Mouse (Mus musculus) gastrocnemius, postnatal 10 days (tissue): ENCODE results near the gene Osbpl5. TPM values are rescaled to one million over a fixed set of nuclear protein-coding genes. Genes with fewer than 3 reads are reported as not detected.

ENCODE experiments used
- DNase-seq: peaks from one replicate; pipeline ENCODE4 v3.0.0; 2021; ENCODE audit warnings: mixed read lengths
- total RNA-seq, 2 experiments: library from RNA; stranded (reverse); gene quantifications; 2 replicates each; pipeline ENCODE4 v1.2.3; 2021

Gene Osbpl5
- total RNA-seq, 2 experiments from 2014 or later, result 33.3 to 40.2 TPM

DNA sequence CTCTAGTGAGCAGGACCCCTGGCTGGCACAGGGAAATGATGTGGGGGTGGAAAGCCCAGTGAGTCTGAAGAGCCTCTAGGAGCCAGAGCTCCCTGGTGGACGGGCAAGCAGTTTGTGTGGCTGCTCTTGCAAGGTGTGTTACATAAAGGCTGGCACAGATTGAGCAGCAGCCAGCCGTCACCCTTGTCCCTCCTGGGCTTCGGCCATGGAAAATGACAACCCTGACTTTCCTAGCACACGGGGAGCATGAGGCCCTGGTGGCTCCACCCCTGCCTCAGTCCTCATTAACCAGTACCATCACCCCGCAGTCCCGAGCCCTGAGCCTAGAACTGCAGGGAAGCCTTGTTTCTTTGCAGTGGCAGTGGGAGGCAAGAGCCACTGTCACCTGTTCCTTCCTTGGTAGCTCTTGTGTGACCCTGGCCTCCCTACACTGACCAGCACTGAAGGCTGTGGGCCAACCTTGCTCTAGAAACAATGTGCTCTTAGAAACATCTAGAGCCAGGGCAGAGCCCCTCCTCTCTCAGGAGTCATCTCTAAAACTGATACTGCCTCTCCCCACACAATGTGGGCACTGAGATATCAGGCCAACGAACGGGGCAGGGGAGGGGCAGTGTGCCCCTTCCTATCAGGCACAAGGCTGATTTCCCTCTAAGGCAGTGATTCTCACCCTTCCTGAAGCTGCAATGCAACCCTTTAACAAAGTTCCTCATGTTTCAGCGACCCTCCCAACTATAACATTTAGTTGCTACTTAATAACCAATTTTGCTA is 1.2 kb downstream of the Osbpl5 start:
- no peak for DNase-seq

DNA sequence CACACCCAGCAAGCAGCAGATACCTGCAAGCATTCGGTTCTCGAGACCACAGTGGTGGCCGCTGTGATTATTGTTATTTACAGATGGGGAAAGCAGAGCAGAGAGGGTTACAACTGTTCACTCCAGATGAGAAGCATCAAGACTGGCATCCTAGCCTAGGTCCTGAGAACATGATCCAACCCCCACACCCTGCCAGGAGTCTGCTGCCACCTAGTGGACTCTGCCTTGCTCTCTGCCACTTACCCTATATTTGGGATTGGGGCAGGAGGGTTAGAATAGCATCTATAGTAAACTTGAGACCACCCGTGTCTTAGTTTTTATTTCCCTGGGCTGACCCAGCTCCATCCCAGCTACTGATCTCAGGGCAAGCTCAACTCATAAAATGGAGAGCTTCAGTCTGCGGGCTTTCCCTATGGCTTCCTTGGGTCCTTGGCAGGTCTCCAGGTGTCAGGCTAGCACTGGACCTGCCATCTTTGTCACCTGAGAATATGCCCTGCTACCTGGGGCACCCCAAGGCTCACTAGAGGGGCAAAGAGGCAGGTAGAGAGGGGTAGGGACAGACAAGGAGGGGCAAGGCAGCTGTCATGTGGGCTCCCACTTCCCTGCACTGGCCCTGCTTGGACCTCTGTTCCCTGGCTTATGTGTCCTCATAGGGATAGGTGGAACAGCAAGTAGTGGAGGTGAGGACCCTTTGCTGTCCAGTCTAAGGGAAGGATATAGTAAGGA is 2.6 kb downstream of the Osbpl5 start:
- DNase-seq, result peak; percentile 72

DNA sequence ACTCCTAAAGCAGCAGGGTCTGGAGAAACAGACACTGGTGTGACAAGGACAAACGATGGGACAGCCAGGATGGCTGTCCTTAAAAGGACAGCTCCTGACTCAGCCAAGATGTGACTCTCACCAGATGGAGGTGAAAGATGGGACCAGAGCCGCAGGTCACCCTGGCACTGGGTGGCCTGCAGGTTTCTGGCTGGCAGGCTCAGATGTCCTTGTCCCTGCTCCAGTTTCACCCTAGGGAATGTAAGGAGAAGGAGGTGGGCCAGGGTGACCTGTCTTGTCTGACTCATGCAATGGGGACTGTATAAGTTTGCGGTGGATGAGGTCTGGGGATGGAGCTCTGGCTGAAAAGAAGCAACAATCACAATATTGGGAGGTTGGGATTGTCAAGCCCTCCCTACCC is 4.2 kb downstream of the Osbpl5 start:
- DNase-seq, result no peak

DNA sequence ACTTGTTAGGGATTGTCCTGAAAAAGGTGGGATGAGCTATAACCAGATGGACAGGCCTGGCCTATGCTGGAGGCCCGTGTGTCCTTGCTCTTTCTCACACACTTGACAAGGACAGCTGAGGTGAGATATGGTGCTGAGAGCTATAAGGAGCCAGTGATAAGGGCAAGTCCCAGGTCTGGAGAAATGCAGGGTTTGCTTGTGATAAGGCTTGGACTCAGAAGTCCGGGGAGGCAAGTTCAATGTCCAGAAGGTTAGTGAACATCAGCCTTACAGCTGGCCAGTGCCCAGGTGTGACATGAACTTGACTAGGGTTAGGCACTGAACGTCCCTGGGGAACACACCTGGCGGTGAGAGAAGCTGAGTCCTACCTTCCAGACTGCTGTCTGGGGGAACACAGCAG is 4.7 kb downstream of the Osbpl5 start:
- no peak for DNase-seq

DNA sequence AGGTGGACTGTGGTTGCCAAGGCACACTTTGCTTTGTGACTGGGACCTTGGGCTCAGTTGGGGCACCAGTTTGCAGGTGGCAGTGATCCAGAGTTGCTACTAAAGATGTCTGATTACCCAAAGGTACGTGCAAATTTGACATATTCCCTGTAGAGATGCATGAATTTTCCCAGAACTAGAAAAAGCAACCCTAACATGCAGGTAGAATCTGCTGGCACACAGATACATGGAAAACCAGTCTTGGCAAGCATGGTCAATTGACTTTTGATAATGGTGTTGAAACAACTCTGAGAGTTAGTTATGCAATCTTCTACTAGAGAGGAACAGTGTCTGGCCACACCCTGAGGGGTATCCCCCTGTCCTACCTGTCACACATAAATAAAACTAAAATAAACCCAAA is 5.4 kb downstream of the Osbpl5 start:
- no peak for DNase-seq

DNA sequence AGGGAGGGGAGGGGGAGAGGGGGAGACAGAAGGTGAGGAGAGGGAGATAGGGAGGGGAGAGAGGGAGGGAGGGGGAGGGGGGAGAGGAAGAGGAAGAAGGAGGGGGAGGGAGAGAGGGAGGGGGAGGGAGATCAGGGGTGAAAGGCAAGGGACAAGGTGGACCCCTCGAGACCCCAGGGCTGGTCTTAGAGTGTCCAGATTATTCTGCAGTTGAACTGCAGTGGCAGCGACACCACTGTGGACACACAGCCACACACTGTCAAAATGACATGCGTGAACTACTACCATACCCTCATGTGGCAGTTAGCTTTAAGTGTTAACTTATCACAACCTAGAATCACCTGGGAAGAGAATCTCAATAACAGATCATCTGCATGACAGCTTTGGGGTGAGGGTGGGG is 7.7 kb downstream of the Osbpl5 start:
- no peak for DNase-seq

DNA sequence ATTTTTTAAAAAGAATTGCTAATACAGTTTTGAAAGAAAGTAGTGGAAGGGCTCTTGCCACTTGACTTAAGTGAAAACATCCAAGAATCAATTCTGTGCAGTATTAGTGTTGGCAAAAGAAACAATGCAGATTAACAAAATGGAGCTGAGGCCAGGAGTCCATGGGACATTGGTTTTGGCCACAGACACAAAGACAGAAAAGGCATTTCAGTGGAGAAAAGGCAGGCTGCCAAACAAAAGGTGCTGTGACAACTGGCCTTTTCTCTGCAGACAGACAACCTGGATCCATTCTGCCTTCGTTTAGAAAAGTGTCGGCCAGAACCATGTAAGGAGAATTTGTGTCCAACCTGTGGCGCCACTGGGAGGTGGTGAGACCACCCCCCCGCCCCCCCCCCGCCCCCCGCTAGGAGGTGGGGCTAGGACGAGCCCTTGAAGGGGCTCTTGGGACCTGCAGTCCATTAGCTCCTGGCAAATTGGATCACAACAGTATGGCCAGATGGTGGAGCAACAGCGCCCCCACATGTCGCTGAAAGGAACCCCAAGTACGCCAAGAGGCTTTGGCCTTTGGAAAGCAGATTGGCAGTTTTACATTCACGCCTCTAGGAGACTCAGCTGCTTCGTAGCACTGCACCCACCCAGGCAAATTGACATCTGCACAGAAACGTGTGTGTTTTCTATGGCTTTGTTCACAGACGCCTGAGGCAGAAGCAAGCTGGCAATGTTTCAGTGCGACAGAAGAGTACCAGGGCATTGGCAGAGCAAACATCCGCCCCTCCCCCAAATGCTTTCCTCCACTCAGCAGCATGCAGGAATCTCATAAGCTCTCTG is 8.5 kb downstream of the Osbpl5 start:
- peak; percentile 91 for DNase-seq

DNA sequence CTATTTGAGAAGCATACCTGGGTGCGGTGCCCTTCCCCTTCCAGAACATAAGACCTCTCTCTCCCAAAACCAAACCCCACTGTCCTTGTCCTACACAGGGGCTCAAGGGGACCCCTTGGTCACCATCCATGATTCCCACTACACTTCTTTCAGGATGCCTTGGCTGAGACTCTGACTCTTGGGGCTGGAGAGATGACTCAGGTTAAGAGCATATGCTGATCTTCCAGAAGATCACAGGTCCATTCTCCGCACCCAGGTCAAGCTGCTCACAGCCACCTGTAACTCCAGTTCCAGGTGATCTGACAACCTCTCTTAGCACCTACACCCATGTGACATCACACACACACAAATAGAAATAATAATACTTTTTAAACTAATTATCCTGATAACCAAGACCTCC is 16.1 kb downstream of the Osbpl5 start:
- DNase-seq, result no peak

DNA sequence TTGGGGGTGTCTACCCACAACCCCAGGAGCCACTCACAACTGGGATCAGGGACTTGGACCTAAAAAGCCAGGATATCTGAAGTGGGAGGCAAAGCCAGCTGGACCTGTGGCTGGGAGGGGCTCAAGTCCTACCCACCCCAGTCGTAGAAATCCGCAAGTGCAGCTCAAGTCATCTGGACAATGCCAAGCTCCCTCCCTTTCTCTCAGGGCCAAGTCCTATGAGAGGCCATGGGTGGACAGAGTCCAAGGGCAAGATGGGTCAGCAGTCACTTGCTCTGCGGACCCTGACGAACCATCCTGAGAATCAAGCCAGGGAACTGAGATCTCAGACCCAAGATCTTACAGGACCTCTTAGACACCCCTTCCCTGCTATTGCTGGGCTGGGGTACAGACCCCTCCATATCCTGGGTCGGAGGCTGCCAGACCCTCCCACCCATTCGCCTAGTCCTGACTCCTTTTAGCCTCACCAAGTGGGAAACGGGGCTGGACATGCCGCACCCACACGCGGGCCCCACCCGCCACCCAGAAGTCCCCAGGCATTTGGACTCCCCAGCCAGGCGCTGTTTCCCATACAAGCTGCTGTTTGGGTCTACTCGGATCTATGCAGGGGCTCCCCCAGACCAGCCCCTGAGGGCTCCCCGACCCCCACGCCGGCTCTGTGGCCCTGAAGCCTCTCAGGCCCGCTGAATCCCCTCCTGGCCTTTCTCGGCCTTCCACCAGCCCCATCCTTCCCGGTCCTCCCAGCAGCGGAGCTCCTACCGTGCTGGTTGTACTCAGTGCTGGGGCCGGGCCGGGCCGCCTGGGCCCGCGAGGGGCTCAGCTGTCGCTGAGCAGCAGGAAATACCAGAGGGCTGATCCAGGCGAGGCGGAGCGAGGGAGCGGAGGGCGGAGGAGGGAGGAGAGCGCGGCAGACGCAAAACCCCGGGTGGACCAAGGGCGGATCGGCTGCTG is 17.0 kb downstream of the Osbpl5 start:
- peak; percentile 89 for DNase-seq

DNA sequence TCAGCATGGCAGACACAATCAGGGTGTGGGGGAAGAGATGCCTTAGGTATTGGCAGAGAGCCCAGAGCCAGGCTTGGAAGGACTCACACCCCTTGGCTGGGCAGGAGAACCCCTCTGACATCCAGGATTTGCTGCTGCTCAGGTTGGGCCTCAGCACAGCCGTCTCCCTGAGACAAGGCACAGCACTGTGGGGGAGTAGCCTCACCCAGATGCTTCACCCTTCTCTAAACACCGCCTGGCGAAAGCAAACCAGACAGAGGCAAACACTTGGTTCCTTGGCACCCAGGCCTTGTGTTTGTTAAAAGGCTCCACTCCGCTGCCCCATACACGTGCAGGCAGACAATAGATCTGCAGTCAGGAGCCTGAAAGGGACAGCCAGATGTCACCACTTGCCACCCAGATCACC is 18.2 kb downstream of the Osbpl5 start:
- no peak for DNase-seq

DNA sequence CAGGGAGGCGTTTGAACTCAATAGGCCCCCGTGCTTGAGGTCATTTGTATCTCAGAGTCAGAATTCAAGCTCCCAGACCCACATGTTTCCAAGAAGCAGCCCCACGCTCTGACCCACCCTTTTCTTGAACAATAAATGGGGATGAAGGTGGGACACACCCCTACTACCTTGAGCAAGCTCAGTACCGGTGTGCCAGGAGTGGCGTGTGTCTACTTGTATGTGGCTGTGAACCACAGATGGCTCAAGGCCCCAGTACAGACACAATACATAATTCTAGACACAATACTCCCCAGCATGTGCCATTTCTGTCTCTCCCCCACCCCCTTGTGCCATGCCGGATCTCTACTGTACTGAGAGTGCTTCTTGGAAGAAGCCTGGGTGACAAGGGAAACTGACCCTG is 18.6 kb downstream of the Osbpl5 start:
- no peak for DNase-seq

DNA sequence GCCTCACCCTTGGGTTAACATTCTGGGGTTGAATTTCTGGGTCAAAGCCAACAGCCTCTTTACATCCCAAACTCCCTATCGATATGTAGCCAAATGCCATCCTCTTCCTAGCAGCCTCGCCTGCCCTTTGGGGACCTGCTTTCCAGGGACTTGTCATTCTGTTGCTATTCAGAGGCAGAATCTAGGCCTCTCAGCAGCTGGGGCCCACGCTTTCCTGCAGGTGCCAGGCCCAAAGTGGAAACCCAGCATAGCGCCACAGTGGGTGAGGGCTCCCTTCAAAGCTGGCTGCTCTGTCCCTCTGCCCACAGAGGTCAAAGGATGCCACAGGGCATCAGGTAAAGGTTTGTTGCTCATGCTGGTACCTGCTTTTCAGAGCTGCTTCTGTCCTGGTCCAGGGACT is 23.0 kb downstream of the Osbpl5 start:
- DNase-seq, result no peak

DNA sequence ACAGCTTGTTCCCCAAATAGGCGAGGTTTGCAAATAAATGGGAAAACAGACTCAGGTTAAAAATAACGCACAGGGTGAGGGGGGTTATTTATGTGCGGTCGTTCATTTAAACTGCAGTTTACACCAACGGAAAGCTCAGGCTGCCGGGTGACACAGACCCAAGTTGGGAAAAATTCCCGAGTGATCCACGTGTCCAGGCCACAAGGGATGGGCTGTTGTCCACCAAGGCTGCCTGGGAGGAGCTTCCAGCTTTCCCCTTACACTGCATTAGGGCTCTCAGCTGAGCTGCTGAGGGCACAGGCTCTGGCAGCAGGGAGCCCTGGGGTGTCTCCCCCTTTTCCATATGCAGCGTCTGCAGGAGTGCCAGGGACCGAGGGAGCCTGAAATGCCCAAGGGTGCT is 26.9 kb downstream of the Osbpl5 start:
- peak; percentile 36 for DNase-seq

DNA sequence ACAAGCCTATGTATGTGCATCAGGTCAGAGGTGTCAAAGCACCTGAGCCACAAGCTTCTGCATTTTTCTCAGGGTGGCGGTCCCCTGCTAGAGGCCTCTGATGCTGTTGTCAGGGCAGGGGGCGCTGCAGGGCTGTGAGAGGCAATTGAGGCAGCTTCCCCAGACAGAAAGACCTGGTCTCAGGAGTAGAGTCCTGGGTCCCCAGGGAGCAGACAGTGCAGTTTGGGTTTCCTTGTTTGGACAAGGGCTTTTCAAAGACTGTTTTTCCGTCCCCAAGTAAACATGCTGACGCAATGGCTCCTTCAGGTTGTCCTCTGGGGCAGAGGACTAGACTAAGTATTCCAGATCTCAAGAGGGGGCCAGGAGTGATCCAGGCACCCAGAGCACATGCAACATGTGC is 30.4 kb downstream of the Osbpl5 start:
- DNase-seq, result no peak

DNA sequence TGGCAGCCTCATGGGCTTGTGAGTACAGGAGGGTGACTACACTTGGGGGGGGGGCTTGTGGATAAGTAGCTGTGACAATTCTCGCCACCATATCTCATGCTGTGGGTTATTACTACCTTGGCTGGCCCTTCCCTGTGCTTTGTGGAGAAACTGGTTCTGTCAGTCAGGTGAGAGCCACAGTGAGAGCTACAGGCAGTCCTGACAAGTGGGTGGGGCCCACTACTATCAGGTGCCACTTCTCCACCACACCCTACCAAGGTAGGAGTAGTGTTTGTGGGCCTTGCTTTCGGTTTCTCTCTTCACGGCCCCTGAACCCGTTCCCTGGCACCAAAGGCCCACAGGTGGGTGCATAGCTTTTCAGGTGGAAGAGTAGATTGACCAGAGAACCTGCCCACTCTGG is 32.9 kb downstream of the Osbpl5 start:
- DNase-seq, result no peak

DNA sequence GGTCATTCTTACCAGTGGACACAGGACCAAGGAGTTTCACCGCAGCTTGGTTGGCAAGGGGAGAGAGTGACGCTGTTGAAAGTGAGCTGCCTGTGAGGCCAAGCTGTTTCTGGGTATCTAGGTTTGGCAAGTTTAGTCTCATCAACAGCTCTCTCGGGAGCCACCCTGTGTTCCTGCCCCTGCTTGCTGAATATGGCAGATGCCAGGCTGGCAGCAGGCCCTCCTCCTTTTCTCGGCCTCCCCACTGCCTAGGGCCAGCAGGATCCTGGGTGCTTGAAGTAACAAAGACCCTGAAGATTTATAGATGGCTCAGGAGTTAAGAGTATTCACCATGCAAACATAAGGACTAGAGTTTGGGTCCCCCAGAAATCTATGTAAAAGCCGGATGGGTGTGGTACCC is 34.1 kb downstream of the Osbpl5 start:
- DNase-seq, result no peak

DNA sequence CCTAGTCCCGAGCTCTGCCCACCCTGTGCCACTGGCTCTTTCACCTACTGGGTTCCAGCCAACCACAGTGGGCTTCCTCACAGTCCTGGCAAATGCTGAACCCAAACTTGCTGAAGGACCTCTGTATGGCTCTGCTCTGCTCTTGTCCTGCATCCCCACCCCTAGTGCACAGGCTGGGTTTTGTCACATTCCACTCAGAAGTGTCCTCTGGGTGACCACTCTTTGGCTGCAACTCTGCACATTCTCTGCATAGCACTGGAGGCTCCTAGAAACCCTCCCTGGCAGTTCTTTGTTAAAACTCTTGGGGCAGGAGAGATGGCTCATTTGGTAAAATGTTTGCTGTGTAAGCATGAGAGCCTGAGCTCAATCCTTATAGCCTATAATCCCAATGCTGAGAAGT is 39.0 kb downstream of the Osbpl5 start:
- DNase-seq, result no peak

DNA sequence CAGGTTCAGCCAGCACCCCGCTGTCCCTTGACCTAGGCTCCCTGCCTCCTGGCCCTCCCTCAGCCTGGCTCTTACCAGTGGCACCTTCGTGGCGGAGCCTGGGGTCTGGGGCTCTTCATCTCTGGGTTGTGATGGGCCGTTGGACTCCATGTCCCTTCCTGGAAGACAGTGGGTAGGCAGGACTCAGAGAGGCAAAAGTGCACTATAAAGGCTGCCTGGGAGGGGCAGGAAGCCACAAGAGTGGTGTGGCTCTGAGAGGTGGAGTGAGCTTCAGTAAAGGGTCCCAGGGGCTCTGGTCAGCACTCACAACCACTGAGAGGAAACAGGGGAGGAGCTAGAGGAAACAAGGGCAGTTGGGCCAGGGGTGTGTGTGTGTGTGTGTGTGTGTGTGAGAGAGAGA is 43.4 kb downstream of the Osbpl5 start:
- no peak for DNase-seq

DNA sequence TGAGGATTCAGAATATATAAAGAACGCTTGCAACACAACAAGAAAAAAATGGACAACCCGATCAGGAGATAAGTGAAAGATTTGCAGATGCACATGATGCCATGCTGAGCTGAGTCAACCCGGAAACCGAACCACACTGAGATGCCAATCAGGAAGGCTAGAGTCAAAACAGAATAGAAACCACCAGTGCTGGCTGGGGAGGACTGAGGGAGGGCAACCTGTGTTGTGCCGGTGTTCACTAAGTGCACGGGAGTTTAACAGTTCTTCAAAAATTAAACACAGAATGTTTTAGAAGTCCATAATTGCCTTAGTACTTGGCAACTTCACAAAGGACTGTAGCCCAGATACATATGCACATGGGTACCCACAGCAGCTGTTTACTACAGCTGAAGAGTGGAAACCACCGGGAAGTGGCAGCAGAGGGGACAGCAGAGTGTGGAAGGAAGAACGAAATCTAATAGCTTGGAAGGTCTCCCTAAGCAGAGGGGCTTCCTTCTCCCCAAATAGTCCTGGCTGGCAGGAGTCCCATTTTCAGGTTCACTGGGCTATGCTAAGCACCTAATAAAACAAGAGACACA is 43.9 kb downstream of the Osbpl5 start:
- DNase-seq, result no peak

DNA sequence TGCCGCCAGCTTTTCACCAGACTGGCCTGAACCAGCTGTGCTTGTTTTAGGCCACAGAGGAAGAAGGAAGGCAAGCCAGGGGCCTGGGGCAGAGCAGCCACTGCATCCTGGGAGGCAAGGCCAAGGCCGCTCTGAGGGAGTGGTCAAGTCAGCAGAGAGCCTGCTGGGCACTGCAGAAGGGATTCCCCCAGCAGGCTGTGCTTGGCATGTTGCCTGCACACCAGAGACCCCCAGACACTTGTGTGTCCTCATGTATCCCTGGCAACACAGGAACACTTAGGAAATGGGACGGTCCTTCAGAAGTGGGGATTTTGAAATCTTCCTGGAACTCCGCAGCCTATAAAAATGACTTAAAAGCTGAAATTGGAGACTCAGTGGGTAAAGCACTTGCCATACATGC is 44.8 kb downstream of the Osbpl5 start:
- peak; percentile 16 for DNase-seq

DNA sequence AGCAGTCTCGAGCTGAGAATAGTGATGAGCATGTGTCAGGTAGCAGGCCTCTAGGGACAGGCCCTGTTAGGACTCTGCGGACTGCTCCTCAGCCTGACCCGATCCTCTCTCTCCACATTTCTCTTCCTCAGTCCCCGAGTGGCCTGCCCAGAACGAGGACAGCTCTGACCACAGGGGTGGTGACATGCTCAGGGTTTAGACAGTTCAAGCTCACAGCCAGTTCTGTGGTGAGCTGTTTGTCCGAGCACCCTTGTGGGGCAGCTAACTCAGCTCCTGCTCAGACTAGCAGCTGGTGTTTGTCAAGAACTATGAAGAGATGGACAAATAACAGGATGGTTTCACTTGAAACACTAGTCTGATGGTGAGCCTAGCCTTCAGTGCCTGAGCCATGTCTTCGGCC is 45.4 kb downstream of the Osbpl5 start:
- DNase-seq, result no peak

DNA sequence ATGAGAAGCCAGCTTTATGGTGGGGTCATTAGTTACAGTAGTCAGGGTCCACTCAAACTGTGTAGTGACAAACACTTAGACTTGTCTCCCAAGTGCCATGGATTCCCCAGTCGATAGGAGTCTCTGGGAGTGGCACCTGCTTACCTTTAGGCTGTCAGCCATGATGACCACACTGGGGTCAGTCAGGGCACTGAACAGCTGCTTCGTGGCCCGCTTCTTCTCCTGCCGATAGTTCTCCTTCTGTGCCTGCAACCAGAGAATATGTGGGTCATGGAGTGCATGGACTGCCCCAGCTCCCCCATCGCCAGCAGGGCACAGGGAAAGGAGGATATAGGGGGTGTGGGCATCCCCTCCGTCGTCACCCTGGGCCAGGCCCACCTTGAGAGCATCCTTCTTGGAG is 47.4 kb downstream of the Osbpl5 start:
- DNase-seq, result no peak
